Mouse (Mus musculus) right cerebral cortex, adult 18-20 months (tissue): ENCODE measurements around the gene Tcf7l2.

ENCODE experiments used
- DNase-seq: peaks from one replicate; pipeline ENCODE4 v3.0.0; 2022; ENCODE audit warnings: mixed read lengths

Tcf7l2 gene

DNA sequence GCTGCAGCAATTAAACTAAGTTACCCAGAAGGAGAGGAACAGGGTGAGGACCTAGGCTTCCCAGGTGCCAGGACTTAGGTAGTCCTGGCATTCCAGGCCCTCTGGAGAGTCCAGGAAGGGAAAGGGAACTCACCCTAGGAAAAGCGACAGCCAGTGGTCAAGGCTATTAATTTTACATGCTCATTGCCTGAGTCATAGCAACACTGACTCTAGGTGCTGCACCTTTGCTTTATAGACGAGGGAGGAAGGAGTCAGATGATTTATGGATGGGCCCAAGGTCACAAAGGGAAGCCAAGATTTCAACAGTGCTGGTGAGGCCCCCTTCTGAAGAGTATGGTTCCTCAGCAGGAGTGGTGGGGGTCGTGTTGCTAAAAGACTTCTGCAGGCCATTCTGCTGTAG, 8.6 kb upstream of the Tcf7l2 start:
- no peak for DNase-seq

DNA sequence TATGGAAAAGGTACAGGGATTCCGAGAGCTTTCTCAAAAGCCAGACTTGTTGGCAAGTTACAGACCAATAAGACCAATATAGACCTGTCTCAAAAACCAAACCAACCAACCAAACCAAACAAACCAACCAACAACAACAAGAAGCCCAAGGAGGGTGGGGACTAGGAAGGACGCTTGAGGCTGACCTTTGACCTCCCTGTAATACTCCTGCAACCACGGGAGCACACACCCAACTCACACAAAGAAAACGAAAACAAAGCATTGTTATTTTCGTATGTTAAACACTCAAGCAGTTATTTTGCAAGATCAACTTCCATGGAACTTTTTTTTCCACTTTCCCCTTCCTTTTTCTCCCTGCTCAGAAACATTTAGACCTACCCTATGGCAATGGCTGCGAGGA, 5.6 kb upstream of the Tcf7l2 start:
- no peak for DNase-seq

DNA sequence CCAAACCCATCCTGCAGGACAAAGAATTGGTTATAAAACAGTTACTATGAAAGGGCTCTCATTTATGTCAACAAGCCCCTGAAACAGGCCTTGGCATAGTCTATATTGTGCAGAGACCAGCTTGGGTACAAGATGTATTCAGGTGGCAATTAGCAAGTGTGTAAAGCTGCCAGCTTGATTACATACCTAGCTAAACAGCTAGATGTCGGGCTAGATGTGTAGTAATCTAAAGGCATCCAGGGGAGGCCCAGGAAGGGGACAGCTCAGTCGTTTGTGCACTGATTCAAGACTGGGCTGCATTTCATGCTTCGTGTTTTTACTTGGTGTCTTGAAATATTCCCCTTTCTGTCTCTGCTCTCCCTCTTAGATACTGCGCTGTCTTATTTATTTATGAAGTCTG, 1.9 kb upstream of the Tcf7l2 start:
- DNase-seq: no peak

DNA sequence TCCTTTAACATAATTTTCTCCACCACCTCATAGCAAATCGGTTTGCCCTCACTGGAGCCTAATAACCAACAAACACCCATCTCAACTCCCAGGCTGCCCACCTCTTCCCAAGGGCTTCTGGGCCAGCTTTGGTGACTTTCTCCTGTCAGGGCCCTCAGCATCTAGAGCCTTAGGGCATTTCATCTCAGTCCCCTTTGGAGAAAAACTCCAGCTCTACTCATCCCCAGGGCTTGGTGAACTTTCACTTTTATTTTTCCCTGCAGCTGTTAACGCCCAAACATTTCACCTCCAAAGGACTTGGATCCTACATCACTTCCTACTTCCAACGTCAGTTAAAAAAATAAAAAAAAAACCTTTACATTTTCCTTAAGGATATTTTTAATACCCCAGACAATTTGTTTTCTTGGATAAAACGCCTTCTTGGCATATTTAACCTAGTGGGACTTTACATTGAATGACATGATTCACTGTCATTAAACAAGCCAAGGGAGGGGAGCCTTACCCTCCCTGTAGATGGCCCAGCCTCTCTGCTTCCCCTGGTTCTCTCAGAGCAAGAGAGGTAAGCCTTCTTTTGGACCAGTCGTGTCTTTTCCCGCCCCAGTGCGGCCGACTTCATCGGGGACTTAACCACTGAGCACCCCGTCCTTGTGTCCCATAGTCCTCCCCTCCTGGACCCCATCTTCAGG, 724 bp upstream of the Tcf7l2 start:
- no peak for DNase-seq

DNA sequence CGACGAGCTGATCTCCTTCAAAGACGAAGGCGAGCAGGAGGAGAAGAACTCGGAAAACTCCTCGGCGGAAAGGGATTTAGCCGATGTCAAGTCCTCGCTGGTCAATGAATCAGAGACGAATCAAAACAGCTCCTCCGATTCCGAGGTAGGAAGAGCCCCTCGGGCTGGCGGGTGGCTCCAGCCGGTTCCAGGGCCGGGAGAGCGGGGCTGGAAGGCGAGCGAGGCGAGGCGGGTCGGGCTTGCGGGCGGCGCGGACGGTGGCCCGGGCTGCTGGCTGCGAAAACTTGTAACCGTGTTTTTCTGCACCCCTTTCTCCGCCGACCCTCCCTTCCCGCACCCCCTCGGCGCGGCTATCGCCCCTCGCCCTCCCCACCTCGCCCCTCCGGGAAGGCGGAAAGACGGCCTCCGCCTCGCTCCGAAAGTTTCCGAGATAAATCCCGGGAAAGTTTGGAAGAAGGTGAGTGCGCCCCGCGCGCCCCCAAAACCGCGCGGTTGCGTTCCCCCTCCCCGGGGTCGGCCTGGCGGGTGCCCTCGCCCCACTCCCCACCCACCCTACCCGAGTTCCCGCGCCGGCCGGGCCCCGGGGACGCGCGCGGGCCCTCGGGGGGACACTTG, 873 bp downstream of the Tcf7l2 start:
- DNase-seq: no peak

DNA sequence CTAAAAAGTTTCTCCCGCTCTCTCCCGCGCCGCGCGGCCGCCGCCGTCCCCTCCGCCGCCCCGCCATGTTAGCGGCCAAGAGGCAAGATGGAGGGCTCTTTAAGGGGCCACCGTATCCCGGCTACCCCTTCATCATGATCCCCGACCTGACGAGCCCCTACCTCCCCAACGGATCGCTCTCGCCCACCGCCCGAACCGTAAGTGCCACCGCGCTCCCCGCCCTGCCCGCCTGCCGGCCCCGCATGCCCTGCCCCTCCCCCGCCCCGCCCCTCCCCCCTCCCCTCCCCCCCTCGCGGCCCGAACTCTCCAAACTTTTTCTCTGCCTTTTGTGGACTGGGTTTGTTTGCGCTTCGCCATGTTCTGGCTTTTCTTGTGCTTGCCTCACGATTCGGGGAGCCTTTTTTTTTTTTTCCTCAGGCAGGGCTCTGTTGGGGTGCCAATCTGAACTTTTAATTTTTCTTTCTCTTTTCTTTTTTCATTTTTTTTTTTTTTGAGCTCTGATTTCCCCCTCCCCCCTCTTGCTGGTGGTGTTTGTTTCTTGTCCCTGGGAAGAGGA, 1.5 kb downstream of the Tcf7l2 start:
- no peak for DNase-seq

DNA sequence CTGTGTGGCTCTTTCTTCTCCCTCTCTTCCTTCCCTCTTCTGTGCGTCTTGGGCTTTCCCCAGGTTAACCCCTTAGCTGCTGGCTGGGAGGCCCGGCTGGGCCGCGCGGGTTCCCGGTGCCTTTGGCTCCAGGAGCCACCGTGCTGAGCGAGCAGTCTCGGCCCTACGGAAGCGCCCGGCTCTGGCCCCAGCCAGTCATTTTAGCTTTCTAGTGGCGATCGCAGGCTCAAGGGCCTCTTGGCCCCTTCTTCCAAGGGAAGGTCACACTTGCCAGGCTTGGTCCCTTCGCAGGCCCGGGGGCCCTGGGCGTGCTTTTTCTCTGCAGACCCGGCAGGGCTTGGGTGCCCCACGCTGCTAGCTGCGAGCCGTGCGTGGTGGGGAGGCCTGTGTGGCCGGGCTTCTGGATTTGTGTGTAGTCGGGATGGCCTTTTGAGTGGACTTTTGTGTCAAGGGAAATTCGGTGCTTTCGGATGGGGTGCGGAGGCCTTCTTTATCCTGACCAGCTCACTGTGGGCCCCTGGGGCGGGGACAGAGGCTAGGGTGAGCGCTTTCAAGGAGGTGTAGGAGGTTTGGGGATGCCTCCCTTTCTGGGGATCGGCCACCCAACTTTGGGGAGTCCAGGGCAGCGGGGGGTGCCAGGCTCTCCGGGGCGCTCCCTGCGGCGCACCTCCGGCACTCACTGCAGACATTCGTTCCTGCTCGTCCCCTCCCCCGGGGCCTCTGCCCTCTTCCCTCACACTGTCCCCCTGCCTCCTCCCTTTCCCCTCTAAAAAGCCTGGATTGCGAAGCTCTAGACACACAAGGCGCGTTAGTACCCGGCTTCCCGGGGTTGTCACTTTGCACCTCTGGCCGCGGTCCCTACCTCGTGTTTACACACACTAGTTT, 2.2 kb downstream of the Tcf7l2 start:
- peak; percentile 33 for DNase-seq

DNA sequence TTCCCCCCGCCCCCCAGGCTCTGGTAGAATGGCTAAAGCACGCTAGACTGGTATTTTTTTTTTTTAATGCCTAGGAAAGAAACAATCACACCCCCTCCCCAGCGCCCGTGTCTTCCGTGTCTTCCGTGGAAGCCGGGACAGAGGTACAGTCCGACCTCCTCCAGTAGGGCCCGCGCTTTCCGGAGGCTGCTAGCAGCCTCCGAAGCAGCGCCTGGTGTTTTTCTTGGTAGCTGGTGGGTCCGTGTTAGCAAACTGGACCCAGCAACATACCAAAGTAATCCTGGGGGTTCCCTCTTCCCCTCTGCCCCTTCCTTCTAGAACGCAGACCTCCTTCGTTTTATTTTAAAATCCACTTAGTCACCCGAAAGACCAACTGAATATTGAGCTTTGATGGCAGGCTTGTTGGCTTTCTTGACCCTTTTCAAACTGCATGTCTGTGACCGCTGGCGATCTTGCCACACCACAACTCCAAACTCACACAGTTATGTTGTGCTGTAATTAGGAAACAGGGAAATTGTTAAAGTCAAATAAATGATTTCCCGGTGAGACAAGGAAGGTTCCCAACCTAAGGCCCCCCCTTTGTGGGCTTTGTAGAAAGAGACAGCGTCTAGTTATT, 3.1 kb downstream of the Tcf7l2 start:
- DNase-seq: no peak

DNA sequence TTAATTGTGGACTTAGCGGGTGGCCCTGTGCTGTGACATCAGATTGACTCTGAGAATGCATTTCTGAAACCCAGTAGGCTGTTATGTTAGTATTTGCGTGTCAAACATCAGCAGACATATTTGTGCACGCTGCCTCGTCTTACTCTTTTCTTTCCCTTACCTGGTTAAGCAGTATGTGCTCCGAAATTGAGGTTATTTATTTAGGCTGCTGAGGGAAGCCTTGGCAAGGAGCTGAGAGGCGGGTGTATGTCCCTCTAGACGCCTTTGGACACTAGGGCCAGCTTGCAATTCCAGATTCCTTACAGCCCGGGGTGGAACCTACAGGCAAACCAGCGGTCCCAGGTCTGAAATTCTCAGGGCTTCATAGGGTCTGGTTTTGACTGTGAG, 3.6 kb downstream of the Tcf7l2 start:
- DNase-seq: no peak

DNA sequence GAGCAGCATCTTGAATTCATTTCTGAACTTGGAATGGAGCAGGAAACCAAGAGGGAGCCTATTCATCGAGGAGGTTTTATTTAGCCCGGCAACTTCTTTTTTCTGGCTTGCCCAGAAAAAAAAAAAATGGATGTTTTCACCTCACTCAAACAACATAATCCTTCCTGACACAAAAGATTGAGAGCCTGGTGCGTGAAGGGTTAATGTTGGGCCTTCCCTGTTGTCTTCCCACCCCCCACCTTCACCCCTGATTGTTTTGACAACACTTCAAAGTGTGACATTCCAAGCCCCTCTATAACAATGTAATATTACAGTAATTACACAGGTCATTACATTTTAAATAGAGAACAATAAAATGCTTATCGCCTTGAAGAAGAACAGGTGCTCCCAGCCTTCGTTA, 4.6 kb downstream of the Tcf7l2 start:
- DNase-seq: no peak

DNA sequence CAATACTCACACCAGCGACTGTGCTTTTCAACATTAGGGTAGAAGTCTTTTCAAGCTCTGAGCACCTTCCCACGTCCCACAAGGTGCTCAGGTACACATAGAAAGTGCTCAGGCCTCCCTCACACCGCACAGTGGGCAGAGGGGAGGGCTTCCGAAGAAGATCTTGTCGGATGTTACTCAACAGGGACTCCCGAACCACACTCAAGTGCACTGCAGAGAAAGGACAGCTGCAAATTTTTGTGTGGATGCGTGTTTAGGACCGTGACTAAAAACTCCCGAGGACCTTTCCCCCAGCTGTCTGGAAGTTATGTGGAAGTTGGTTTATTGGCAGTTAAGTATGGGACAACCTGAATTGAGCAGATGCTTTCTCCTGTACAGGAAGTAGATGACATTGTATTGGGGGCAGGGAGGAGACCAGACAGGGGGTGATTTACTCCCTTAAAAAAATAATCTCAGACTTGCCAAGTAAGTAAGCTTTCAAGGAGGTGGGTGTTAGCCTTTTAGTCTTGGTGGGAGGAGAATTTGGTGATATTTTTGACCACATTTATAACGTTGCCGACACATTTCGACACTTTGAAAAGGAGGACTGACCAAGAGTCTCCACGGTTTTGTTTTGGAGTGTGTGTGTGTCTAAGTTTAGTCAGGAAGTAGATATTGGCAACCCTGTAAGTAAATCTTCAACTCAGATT, 5.8 kb downstream of the Tcf7l2 start:
- DNase-seq: no peak

DNA sequence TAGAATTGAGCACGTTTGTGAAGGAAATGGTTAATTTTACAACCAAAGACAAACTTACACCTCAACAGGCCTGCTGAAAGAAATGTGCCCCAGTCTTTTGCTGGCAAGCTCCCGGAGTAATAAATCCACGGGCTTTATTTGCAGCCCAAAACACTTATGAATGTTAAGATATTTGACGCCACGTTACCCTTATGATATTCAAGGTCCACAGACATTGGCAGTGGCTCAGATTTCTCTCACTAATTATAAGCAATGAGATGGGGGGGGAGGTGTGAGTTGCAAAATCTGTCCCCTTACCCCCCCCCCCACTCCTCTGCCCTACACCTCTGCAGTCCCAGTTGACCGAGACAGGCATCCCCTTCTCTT, 6.3 kb downstream of the Tcf7l2 start:
- no peak for DNase-seq

DNA sequence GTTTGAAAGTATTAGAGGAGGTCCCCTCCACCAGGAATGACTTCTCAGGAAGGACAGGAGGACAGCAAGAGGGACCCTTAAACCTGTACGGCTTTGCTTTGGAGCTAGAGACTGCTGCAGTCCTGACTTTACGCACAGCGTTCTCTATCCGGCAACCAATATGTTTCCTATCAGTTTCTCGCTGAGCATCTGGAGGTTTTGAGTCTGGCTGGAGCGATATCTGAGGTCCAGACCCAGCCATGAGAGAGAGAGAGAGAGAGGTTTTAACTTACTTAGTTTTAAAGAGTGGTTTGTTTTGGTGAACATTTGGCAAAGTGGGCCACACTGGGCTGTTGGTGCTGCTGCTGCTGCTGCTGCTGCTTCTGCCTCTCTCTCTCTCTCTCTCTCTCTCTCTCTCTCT, 7.2 kb downstream of the Tcf7l2 start:
- DNase-seq: no peak

DNA sequence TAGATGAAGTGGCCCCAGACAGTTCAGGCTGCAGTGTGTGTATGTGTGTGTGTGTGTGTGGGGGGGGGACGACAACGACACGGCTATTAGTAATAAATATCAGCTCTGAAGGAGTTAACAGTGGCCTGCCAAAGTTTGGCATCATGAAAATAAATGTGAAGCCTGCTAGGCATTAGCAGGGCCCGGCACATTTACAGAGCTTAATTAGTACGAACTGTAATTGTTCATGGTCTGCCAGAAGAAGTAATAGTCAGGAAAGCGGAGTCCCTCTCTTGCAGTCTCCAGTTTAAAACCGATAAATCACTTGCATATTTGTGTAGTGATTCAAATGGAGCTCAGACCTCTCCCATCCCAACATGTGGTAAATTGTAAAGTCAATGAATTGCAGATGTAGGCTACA, 7.9 kb downstream of the Tcf7l2 start:
- no peak for DNase-seq

DNA sequence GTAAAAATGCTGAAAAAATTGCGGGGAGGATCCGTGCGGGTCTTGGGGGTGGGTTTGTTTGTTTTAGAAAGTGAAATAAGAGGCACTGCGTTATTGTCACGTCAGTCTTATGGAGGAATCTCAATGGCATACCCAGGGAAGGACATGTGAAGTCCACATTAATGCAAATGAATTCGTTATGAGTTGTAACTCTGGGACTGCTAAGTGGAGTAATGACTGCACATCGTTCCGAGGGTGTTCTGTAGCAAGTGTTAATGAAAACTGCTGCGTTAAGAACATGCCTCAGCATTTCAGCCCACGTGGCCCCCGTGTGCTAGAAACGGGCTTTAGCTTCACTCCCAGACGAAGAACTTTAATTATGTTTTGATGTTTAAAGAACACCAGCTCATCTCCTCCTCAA, 8.4 kb downstream of the Tcf7l2 start:
- DNase-seq: no peak

DNA sequence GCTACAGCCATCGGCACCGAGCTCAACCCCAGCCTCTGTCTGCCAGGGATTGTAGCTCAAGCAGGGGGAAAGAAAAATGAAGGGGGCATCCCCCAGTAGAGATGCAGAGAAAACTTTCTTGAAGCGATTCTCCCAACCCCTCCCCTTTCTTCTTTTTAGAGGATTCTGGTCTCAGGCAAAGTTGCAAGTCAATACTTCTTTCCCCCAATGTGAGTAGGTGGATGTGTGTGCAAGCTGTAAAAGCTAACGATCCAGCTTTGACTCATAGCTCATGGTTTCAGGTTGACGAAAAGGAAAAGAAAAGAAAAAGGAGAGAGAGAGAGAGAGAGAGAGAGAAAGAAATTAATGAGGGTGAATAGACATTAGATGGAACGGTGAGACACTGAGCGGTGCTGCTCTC, 8.8 kb downstream of the Tcf7l2 start:
- DNase-seq: no peak

DNA sequence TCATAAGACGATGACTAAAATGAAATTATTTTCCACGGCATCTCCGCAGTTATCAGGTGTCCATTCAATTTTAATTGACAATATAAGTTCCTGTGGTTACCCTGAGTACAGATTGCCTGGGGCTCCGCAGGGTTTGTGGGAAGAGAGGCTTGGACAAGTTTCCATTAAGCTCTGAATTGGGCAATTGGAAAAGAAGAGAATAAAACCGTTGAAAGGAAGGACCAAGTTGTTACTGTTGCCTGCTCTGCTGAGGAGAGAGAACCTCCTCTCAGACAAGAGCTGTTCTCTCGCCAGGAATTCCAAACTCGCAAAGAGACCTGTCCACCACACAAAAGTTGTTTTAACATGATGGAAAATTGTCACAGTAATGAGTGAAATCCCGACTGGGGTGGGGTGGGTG, 11.2 kb downstream of the Tcf7l2 start:
- no peak for DNase-seq

DNA sequence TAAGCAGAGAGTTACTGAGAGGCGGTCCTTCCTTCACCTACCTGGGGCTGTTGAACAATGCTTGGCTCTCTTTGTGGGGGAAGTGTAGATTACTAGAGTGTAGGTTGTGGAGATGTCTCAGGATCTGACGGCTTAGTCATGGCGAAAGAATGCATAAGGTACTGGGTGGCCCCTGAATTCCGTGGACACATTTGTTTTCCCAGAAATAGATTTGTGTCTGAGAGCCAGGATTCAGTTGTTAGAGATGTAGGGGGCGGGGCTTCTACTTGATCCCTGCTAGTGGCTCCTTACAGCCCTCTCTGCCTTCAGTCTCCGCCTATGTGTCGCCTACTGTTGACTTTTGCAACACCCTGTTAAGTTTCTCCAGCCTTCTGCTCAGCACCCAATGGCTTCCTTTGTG, 12.7 kb downstream of the Tcf7l2 start:
- no peak for DNase-seq

DNA sequence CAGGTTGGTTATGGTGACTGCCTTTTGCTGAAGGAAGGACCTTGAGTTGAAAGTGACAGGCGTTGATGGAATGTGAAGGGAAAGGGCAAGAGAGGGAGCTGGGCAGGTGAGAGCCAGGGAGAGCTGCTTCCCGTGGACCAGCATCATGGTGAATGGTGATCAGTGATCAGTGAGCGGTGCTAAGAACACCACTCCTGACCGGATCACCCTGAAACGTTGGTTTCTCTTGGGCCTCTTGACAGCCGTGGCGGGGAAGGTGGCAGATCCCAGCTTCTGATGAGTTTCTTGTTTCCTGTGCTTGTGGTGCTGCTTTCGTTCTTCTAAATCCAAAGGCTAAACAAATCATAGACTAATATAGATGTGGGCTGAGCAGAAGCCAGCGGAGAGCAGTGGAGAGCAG, 13.8 kb downstream of the Tcf7l2 start:
- no peak for DNase-seq

DNA sequence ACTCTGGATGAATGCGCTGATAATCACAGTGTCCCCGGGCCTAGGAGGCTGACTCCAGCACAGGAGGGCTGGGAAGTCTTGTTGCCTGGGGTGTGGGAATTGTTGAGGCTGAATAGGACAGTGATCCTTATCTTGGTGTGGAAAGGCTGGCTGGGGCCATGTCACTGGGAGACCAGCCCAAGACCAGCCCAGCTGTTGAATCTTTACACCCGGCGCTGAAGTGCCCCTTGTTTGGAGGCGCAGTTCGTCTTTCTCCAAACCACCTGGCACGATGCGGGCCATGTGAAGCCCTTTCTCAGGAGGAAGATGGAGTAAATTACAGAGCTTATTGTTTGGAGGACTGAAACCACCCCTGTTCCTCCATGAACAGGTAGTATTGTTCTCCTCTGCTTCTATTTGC, 15.1 kb downstream of the Tcf7l2 start:
- no peak for DNase-seq

DNA sequence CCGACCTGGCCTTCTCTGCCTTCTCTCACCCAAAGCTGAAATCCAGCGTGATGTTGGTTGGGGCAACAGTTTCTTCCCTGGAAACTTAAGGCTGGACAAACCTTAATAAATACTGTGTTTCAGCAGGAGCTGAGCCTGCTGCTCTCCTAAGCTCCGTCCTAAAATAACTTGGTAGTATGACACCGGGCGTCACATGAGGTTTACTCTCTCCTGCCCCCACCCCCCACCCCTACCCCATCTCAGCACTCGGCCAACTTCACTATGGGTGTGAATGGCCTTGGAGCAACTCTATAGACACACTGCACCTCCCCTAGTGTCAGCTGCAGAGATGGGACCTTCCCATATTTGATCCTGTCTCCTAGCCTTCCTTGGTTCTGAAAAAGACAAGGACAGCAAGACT, 15.8 kb downstream of the Tcf7l2 start:
- DNase-seq: no peak

DNA sequence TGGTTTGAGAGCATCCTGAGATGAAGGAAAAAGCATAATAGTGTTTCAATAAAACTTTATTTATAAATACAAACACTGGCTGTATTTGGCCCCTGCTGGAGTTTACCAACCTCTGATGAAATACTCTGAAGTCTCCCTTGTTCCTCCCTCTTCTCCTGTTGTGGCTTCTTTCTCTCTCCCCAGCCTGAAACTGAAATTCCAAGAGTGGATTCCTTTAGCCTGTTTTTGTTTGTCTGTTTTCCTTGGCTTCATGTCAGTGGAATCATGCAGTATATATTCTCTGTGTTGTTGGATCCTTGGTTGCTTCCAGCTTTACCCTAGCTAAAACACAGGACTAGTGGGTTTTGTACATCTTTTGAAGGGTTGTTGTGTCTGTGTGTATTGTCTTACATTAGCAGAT, 16.5 kb downstream of the Tcf7l2 start:
- no peak for DNase-seq

DNA sequence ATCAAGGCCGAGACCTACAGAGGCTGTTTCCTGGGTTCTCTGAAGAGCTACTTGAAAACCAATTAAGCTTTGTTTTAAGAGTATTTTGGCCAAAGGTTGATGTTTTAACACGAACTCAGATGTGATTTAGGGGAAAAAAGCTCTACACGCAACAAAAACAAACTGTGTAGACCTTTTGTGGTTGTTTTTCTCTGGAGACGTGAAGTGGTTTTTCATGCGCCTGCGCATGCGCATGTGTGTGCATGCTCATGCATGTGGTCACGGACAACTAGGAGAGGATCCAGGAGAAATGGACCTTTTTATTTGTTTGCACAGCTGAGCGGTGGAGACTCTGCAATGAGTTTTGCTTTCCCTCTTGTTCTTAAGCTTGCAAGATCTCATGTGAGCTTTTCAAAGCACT, 17.4 kb downstream of the Tcf7l2 start:
- DNase-seq: no peak
